Mouse (Mus musculus) frontal cortex, adult (tissue): ENCODE measurements around the gene Metap1.
"Not testable (repeated sequence)": the region's sequence is repeated elsewhere in the genome, so short reads cannot be mapped to it uniquely, and the experiment has no call there.

Experiments used
- ATAC-seq: cut with Nextera tagmentation; 2 replicates; pipeline ENCODE4 v1.9.2; 2017; ENCODE audit warnings: mild to moderate bottlenecking, moderate library complexity, mixed read lengths; ENCODE audit not compliant: low TSS enrichment

Metap1 gene

GRCm38 (mm10) chr3:138499854-138500740, 10.8 kb upstream of the Metap1 start:
- ATAC-seq, result no peak

- no peak for ATAC-seq
Observed at GRCm38 (mm10) chr3:138498731-138499130, 9.4 kb upstream of the Metap1 start.

GRCm38 (mm10) chr3:138495166-138496145, 6.1 kb upstream of the Metap1 start:
- peak; percentile 85 for ATAC-seq

GRCm38 (mm10) chr3:138494565-138494964, 5.2 kb upstream of the Metap1 start:
- no peak for ATAC-seq

- ATAC-seq, result no peak
Observed at GRCm38 (mm10) chr3:138493668-138494067, 4.4 kb upstream of the Metap1 start.

GRCm38 (mm10) chr3:138490034-138490337, 671 bp upstream of the Metap1 start:
- no peak for ATAC-seq

- ATAC-seq, result peak; percentile 33
Observed at GRCm38 (mm10) chr3:138488584-138489326, 560 bp downstream of the Metap1 start.

- no peak for ATAC-seq
Observed at GRCm38 (mm10) chr3:138483240-138483639, 6.1 kb downstream of the Metap1 start.

- ATAC-seq, result 0 out of 2 replicates have a peak, but pooled peaks have one; percentile 24
Observed at GRCm38 (mm10) chr3:138481526-138482284, 7.6 kb downstream of the Metap1 start.

- ATAC-seq, result no peak
Observed at GRCm38 (mm10) chr3:138479489-138479888, 9.8 kb downstream of the Metap1 start.

- ATAC-seq, result no peak
Observed at GRCm38 (mm10) chr3:138471066-138471465, 18.2 kb downstream of the Metap1 start.

- not testable (repeated sequence) for ATAC-seq
Observed at GRCm38 (mm10) chr3:138466656-138467055, 22.7 kb downstream of the Metap1 start.

- no peak for ATAC-seq
Observed at GRCm38 (mm10) chr3:138464573-138465147, 24.7 kb downstream of the Metap1 start.

GRCm38 (mm10) chr3:138463807-138464206, 25.5 kb downstream of the Metap1 start:
- ATAC-seq, result no peak

- peak; percentile 68 for ATAC-seq
Observed at GRCm38 (mm10) chr3:138463137-138463536, 26.2 kb downstream of the Metap1 start.

- ATAC-seq, result 0 out of 2 replicates have a peak, but pooled peaks have one; percentile 22
Observed at GRCm38 (mm10) chr3:138461832-138462231, 27.5 kb downstream of the Metap1 start.

- peak; percentile 76 for ATAC-seq
Observed at GRCm38 (mm10) chr3:138460260-138460659, 29.1 kb downstream of the Metap1 start.

GRCm38 (mm10) chr3:138458441-138458840, 30.9 kb downstream of the Metap1 start:
- no peak for ATAC-seq

GRCm38 (mm10) chr3:138454711-138455435, 34.4 kb downstream of the Metap1 start:
- ATAC-seq, result no peak

GRCm38 (mm10) chr3:138454234-138454633, 35.1 kb downstream of the Metap1 start:
- ATAC-seq, result no peak
